In genomic region chr6:7555688-7556476, GRCm38 (mm10) we compare ENCODE assay signal across 10 mouse cellular contexts. TPM values are rescaled to one million over a fixed set of nuclear protein-coding genes. Genes with fewer than 3 reads are reported as not detected.
DNase-seq lines count a peak whose midpoint lies in the region; ATAC-seq and TF ChIP-seq lines count a peak whose summit lies in the region.
"Had no signal": no experiment of that assay in that cellular context is flagged by ENCODE, and none has a peak within 500 bp of the region (broad histone marks: within the 10 kb centered on the region; RNA-seq: fewer than 3 reads in every experiment).

No protein-coding gene starts in this region.

- H3K9me3 ChIP-seq in limb, embryonic 12.5 days: no peaks in the 10 kb centered on the region
- H3K9me3 ChIP-seq in stomach, embryonic 14.5 days (ENCODE audit: control insufficient read depth, low read depth, low read length): no peaks in the 10 kb centered on the region
- H3K9me3 ChIP-seq: G1E had no signal

- peaks cover 33% of the 10 kb centered on the region for H3K27me3 ChIP-seq in limb, embryonic 12.5 days
- H3K27me3 ChIP-seq in stomach, embryonic 14.5 days (ENCODE audit: control insufficient read depth, insufficient read depth, low read length): peaks cover 28% of the 10 kb centered on the region

- peaks cover 2% of the 10 kb centered on the region; the same call in 1 of the 2 replicates for H3K4me1 ChIP-seq in embryonic fibroblast, embryonic 13.5 days (ENCODE audit: control insufficient read depth, insufficient read depth, low read length)
- peaks cover 32% of the 10 kb centered on the region for H3K4me1 ChIP-seq in limb, embryonic 12.5 days (replicated peaks)
- no peaks in the 10 kb centered on the region for H3K4me1 ChIP-seq in stomach, embryonic 14.5 days (ENCODE audit: control insufficient read depth, insufficient read depth, low read length)

- peak overlapping the region; percentile 80 for H3K4me2 ChIP-seq in limb, embryonic 12.5 days
- peak overlapping the region; percentile 34; the same call in 1 of the 2 replicates for H3K4me2 ChIP-seq in stomach, embryonic 14.5 days (replicated peaks; ENCODE audit: low read depth, low read length)

- ATAC-seq in limb, embryonic 12.5 days (ENCODE audit: insufficient number of reproducible peaks, insufficient read depth, low FRiP score, low TSS enrichment, low read depth): 0 out of 2 replicates have a peak, but pooled peaks have one; percentile 24
- no peak for ATAC-seq in stomach, embryonic 14.5 days (ENCODE audit: insufficient number of reproducible peaks, insufficient read depth, low FRiP score, low read depth)
- ATAC-seq in monocyte, adult 5-6 weeks (replicated peaks; ENCODE audit: insufficient number of reproducible peaks, low FRiP score, low TSS enrichment, poor library complexity, severe bottlenecking): no peak

- H3K9ac ChIP-seq in limb, embryonic 12.5 days (replicated peaks): peak overlapping the region; percentile 31; the same call in 1 of the 2 replicates
- H3K9ac ChIP-seq in stomach, embryonic 14.5 days (replicated peaks; ENCODE audit: low read depth, low read length): no peak overlapping the region

- no peaks in the 10 kb centered on the region for H3K36me3 ChIP-seq in limb, embryonic 12.5 days
- H3K36me3 ChIP-seq in stomach, embryonic 14.5 days (ENCODE audit: control insufficient read depth, insufficient read depth, low read length): no peaks in the 10 kb centered on the region
- H3K36me3 ChIP-seq: G1E had no signal

- WGBS in limb, embryonic 12.5 days: under 1% methylated on average over 25 of the region's 25 CpGs
- 4% methylated on average over 25 of the region's 25 CpGs for WGBS in stomach, embryonic 14.5 days

- no peak for TF ChIP-seq POLR2A in embryonic fibroblast, embryonic 13.5 days (IDR thresholded peaks at IDR 0.05; ENCODE audit: low read depth, low read length)

- no peak for TF ChIP-seq CTCF in embryonic fibroblast, embryonic 13.5 days (IDR thresholded peaks at IDR 0.05; ENCODE audit: borderline replicate concordance, insufficient read depth, low read length)

- DNase-seq in layer of hippocampus, postnatal 25 days (ENCODE audit: extremely low spot score in 1 of 2, low spot score in 1 of 2): peak; percentile 3 to 6
- no peak for DNase-seq in layer of hippocampus, adult 9-11 months
- no peak for DNase-seq in gastrocnemius, adult 18-20 months (ENCODE audit: low spot score)
- no peak for DNase-seq in layer of hippocampus, adult 8-10 months (ENCODE audit: low spot score in 2 of 2)
- DNase-seq: cerebellum, adult 18-20 months had no signal

- no peak overlapping the region for H3K27ac ChIP-seq in embryonic fibroblast, embryonic 13.5 days (ENCODE audit: insufficient read depth, low read length)
- H3K27ac ChIP-seq in limb, embryonic 12.5 days: no peak overlapping the region
- no peak overlapping the region for H3K27ac ChIP-seq in stomach, embryonic 14.5 days (ENCODE audit: low read length)

- peak overlapping the region; percentile 29; the same call in 1 of the 2 replicates for H3K4me3 ChIP-seq in embryonic fibroblast, embryonic 13.5 days (ENCODE audit: insufficient read depth, low read length)
- peak overlapping the region; percentile 42 for H3K4me3 ChIP-seq in limb, embryonic 12.5 days (replicated peaks)
- H3K4me3 ChIP-seq in stomach, embryonic 14.5 days (ENCODE audit: low read depth, low read length): no peak overlapping the region; the same call in 1 of the 2 replicates

RNA-seq across cellular contexts. Expression of gene Tac1, which starts 1.2 kb away (rescaled TPM):
- 10 to 100 TPM in 1 of 2 experiments, 1 to 10 TPM in 1; 9.7 to 11.0 TPM for total RNA-seq in layer of hippocampus, postnatal 25 days (2021)
- 2.6 and 3.6 TPM in 2 replicates for polyA plus RNA-seq in embryonic fibroblast, embryonic 13.5 days (2011; ENCODE audit: insufficient read length, low read depth, missing spikeins)
- polyA plus RNA-seq in limb, embryonic 12.5 days (2016; fragmentation: Nextera tagmentation; extraction: Ambion mirVana): 12.8 and 13.6 TPM in 2 replicates
- 25.6 and 25.7 TPM in 2 replicates for polyA plus RNA-seq in stomach, embryonic 14.5 days (2014; fragmentation: Nextera tagmentation; extraction: Ambion mirVana)
- not detected in 3 replicates for total RNA-seq in monocyte, adult 5-6 weeks (2017)
- not detected for total RNA-seq in gastrocnemius, adult 18-20 months (2021)
- total RNA-seq in layer of hippocampus, adult 8-10 months (2022): 1 to 10 TPM; 5.2 to 9.8 (median 6.1) TPM
- total RNA-seq: G1E had no signal
- polyA plus RNA-seq: G1E had no signal

Comparison
In these comparisons a context has a peak if more than half of its experiments do, and no peak if none do; other contexts are left out.
1. DNase-seq: peak in layer of hippocampus, postnatal 25 days (2 of 2); none in layer of hippocampus, adult 9-11 months (single experiment), gastrocnemius, adult 18-20 months (single experiment) and layer of hippocampus, adult 8-10 months (0 of 2).